Mouse (Mus musculus) retina, adult 2 months (tissue): ENCODE data around the gene Dynll2.

ENCODE experiments used
- DNase-seq: peaks from one replicate; pipeline ENCODE4 v3.0.0-alpha.2; 2012; ENCODE audit warnings: low read depth, low spot score

The Dynll2 gene

GRCm38 (mm10) chr11:87986831-87987793 is at the start of gene Dynll2:
Dynll2 (minus strand) TSS chr11:87987533.
- peak; percentile 80 for DNase-seq

GRCm38 (mm10) chr11:88036761-88037251 is 49.5 kb upstream of the Dynll2 start:
- no peak for DNase-seq

- DNase-seq: no peak
These were observed 48.6 kb upstream of the Dynll2 start for GRCm38 (mm10) chr11:88035970-88036369.

- DNase-seq: no peak
These were observed 44.4 kb upstream of the Dynll2 start for GRCm38 (mm10) chr11:88031753-88032152.

- DNase-seq: no peak
These were observed 43.5 kb upstream of the Dynll2 start for GRCm38 (mm10) chr11:88030836-88031235.

GRCm38 (mm10) chr11:88030219-88030618 is 42.9 kb upstream of the Dynll2 start:
- no peak for DNase-seq

- DNase-seq: no peak
These were observed 40.9 kb upstream of the Dynll2 start for GRCm38 (mm10) chr11:88028193-88028684.

GRCm38 (mm10) chr11:88027391-88028035 is 40.2 kb upstream of the Dynll2 start:
- no peak for DNase-seq

- no peak for DNase-seq
These were observed 36.6 kb upstream of the Dynll2 start for GRCm38 (mm10) chr11:88023933-88024332.

GRCm38 (mm10) chr11:88015795-88016194 is 28.5 kb upstream of the Dynll2 start:
- no peak for DNase-seq

- no peak for DNase-seq
These were observed 27.8 kb upstream of the Dynll2 start for GRCm38 (mm10) chr11:88015161-88015560.

GRCm38 (mm10) chr11:88013632-88014031 is 26.3 kb upstream of the Dynll2 start:
- DNase-seq: no peak

- no peak for DNase-seq
These were observed 25.4 kb upstream of the Dynll2 start for GRCm38 (mm10) chr11:88012621-88013244.

- DNase-seq: no peak
These were observed 24.6 kb upstream of the Dynll2 start for GRCm38 (mm10) chr11:88011914-88012419.

GRCm38 (mm10) chr11:88011208-88011913 is 24.0 kb upstream of the Dynll2 start:
- no peak for DNase-seq

GRCm38 (mm10) chr11:88009542-88010190 is 22.3 kb upstream of the Dynll2 start:
- DNase-seq: peak; percentile 28

GRCm38 (mm10) chr11:88008641-88009040 is 21.3 kb upstream of the Dynll2 start:
- no peak for DNase-seq

GRCm38 (mm10) chr11:88004123-88004522 is 16.8 kb upstream of the Dynll2 start:
- no peak for DNase-seq

GRCm38 (mm10) chr11:88002738-88003137 is 15.4 kb upstream of the Dynll2 start:
- no peak for DNase-seq

- no peak for DNase-seq
These were observed 12.4 kb upstream of the Dynll2 start for GRCm38 (mm10) chr11:87999751-88000150.
